Mouse (Mus musculus): ENCODE measurements at regions not wholly inside any gene's neighbourhood (a gene's known extent, or its start where the extent isn't known, plus 50 kb on each side); places are given as distances from the start of the nearest gene placed in this dataset.

GRCm38 (mm10) chr16:73835715-73836440, 575.7 kb downstream of the Robo2 start:
- no peak for DNase-seq (ENCODE audit: low spot score)

GRCm38 (mm10) chr16:73821387-73822338, 590.0 kb downstream of the Robo2 start:
- ATAC-seq (no peak), DNase-seq (ENCODE audit: low spot score) (no peak)
- Histone ChIP-seq H3K9me3 (replicated peaks; ENCODE audit: control insufficient read depth, low read length) (no peaks in the 10 kb centered on the region), H3K4me3 (ENCODE audit: low read depth, low read length) (no peak overlapping the region), H3K36me3 (ENCODE audit: control insufficient read depth, insufficient read depth, low read length) (no peaks in the 10 kb centered on the region), H3K27me3 (replicated peaks; ENCODE audit: control insufficient read depth, insufficient read depth, low read length) (no peaks in the 10 kb centered on the region), H3K27ac (ENCODE audit: low read depth, low read length) (no peak overlapping the region), H3K4me1 (ENCODE audit: control insufficient read depth, insufficient read depth, low read length) (no peaks in the 10 kb centered on the region), H3K4me2 (ENCODE audit: low read length) (no peak overlapping the region), H3K9ac (ENCODE audit: low read length) (no peak overlapping the region)
- WGBS = 85% methylated on average over 10 of the region's 10 CpGs

More at GRCm38 (mm10) chr16:73835715-73836440, 575.7 kb downstream of the Robo2 start:
- ATAC-seq = no peak
- Histone ChIP-seq H3K9ac (ENCODE audit: low read length) (no peak overlapping the region), H3K27me3 (replicated peaks; ENCODE audit: control insufficient read depth, insufficient read depth, low read length) (no peaks in the 10 kb centered on the region), H3K4me1 (ENCODE audit: control insufficient read depth, insufficient read depth, low read length) (no peaks in the 10 kb centered on the region), H3K4me3 (ENCODE audit: low read depth, low read length) (no peak overlapping the region), H3K4me2 (ENCODE audit: low read length) (no peak overlapping the region), H3K27ac (ENCODE audit: low read depth, low read length) (no peak overlapping the region), H3K9me3 (replicated peaks; ENCODE audit: control insufficient read depth, low read length) (no peaks in the 10 kb centered on the region), H3K36me3 (ENCODE audit: control insufficient read depth, insufficient read depth, low read length) (no peaks in the 10 kb centered on the region)
- 90% methylated on average over 19 of the region's 19 CpGs for WGBS

GRCm38 (mm10) chr16:73804572-73804971, 607.1 kb downstream of the Robo2 start:
- DNase-seq (ENCODE audit: low spot score) (no peak), ATAC-seq (no peak)
- Histone ChIP-seq H3K4me2 (ENCODE audit: low read length) (no peak overlapping the region), H3K27me3 (replicated peaks; ENCODE audit: control insufficient read depth, insufficient read depth, low read length) (no peaks in the 10 kb centered on the region), H3K4me3 (ENCODE audit: low read depth, low read length) (no peak overlapping the region), H3K4me1 (ENCODE audit: control insufficient read depth, insufficient read depth, low read length) (no peaks in the 10 kb centered on the region), H3K36me3 (ENCODE audit: control insufficient read depth, insufficient read depth, low read length) (no peaks in the 10 kb centered on the region), H3K9me3 (replicated peaks; ENCODE audit: control insufficient read depth, low read length) (no peaks in the 10 kb centered on the region), H3K9ac (ENCODE audit: low read length) (no peak overlapping the region), H3K27ac (ENCODE audit: low read depth, low read length) (no peak overlapping the region)
- 94% methylated on average over 3 of the region's 3 CpGs for WGBS

GRCm38 (mm10) chr16:73796528-73797171, 615.0 kb downstream of the Robo2 start:
- no peak for ATAC-seq
- 89% methylated on average over 6 of the region's 6 CpGs for WGBS
- Histone ChIP-seq H3K4me3 (ENCODE audit: low read depth, low read length) (no peak overlapping the region), H3K36me3 (ENCODE audit: control insufficient read depth, insufficient read depth, low read length) (no peaks in the 10 kb centered on the region), H3K27ac (ENCODE audit: low read depth, low read length) (no peak overlapping the region), H3K4me2 (ENCODE audit: low read length) (no peak overlapping the region), H3K4me1 (ENCODE audit: control insufficient read depth, insufficient read depth, low read length) (no peaks in the 10 kb centered on the region), H3K27me3 (replicated peaks; ENCODE audit: control insufficient read depth, insufficient read depth, low read length) (no peaks in the 10 kb centered on the region), H3K9me3 (replicated peaks; ENCODE audit: control insufficient read depth, low read length) (no peaks in the 10 kb centered on the region), H3K9ac (ENCODE audit: low read length) (no peak overlapping the region)
- DNase-seq (ENCODE audit: low spot score) = no peak

GRCm38 (mm10) chr16:73785074-73785438, 626.6 kb downstream of the Robo2 start:
- WGBS = 92% methylated on average over 2 of the region's 2 CpGs
- H3K36me3 ChIP-seq (ENCODE audit: control insufficient read depth, insufficient read depth, low read length) = no peaks in the 10 kb centered on the region
- ATAC-seq (no peak), DNase-seq (ENCODE audit: low spot score) (no peak)
- no peak overlapping the region for H3K4me2 ChIP-seq (ENCODE audit: low read length)
- no peaks in the 10 kb centered on the region for H3K4me1 ChIP-seq (ENCODE audit: control insufficient read depth, insufficient read depth, low read length)
- no peaks in the 10 kb centered on the region for H3K9me3 ChIP-seq (replicated peaks; ENCODE audit: control insufficient read depth, low read length)
- no peaks in the 10 kb centered on the region for H3K27me3 ChIP-seq (replicated peaks; ENCODE audit: control insufficient read depth, insufficient read depth, low read length)
- no peak overlapping the region for H3K4me3 ChIP-seq (ENCODE audit: low read depth, low read length)
- no peak overlapping the region for H3K9ac ChIP-seq (ENCODE audit: low read length)
- H3K27ac ChIP-seq (ENCODE audit: low read depth, low read length) = no peak overlapping the region

GRCm38 (mm10) chr16:73784296-73785073, 627.1 kb downstream of the Robo2 start:
- H3K9me3 ChIP-seq (replicated peaks; ENCODE audit: control insufficient read depth, low read length) = no peaks in the 10 kb centered on the region
- WGBS = 80% methylated on average over 10 of the region's 10 CpGs
- no peak overlapping the region for H3K4me3 ChIP-seq (ENCODE audit: low read depth, low read length)
- H3K9ac ChIP-seq (ENCODE audit: low read length) = no peak overlapping the region
- peak; percentile 52 for DNase-seq (ENCODE audit: low spot score)
- ATAC-seq = peak; percentile 46; the same call in 1 of the 2 replicates
- no peaks in the 10 kb centered on the region for H3K36me3 ChIP-seq (ENCODE audit: control insufficient read depth, insufficient read depth, low read length)
- no peak overlapping the region for H3K27ac ChIP-seq (ENCODE audit: low read depth, low read length)
- H3K4me1 ChIP-seq (ENCODE audit: control insufficient read depth, insufficient read depth, low read length) = no peaks in the 10 kb centered on the region
- H3K27me3 ChIP-seq (replicated peaks; ENCODE audit: control insufficient read depth, insufficient read depth, low read length) = no peaks in the 10 kb centered on the region
- no peak overlapping the region for H3K4me2 ChIP-seq (ENCODE audit: low read length)

- H3K4me2 ChIP-seq (ENCODE audit: low read length) = no peak overlapping the region
- DNase-seq (ENCODE audit: low spot score) (peak; percentile 51), ATAC-seq (no peak)
- no peak overlapping the region for H3K27ac ChIP-seq (ENCODE audit: low read depth, low read length)
- H3K4me3 ChIP-seq (ENCODE audit: low read depth, low read length) = no peak overlapping the region
- H3K36me3 ChIP-seq (ENCODE audit: control insufficient read depth, insufficient read depth, low read length) = no peaks in the 10 kb centered on the region
- WGBS = 82% methylated on average over 5 of the region's 5 CpGs
- H3K9ac ChIP-seq (ENCODE audit: low read length) = no peak overlapping the region
- H3K27me3 ChIP-seq (replicated peaks; ENCODE audit: control insufficient read depth, insufficient read depth, low read length) = no peaks in the 10 kb centered on the region
- no peaks in the 10 kb centered on the region for H3K9me3 ChIP-seq (replicated peaks; ENCODE audit: control insufficient read depth, low read length)
- H3K4me1 ChIP-seq (ENCODE audit: control insufficient read depth, insufficient read depth, low read length) = peaks cover 4% of the 10 kb centered on the region
Measured at GRCm38 (mm10) chr16:73772454-73772853, 639.2 kb downstream of the Robo2 start.

GRCm38 (mm10) chr16:73770440-73770856, 641.2 kb downstream of the Robo2 start:
- Histone ChIP-seq H3K4me3 (ENCODE audit: low read depth, low read length) (no peak overlapping the region), H3K4me2 (ENCODE audit: low read length) (no peak overlapping the region), H3K4me1 (ENCODE audit: control insufficient read depth, insufficient read depth, low read length) (peaks cover 4% of the 10 kb centered on the region), H3K9ac (ENCODE audit: low read length) (no peak overlapping the region), H3K9me3 (replicated peaks; ENCODE audit: control insufficient read depth, low read length) (no peaks in the 10 kb centered on the region), H3K27me3 (replicated peaks; ENCODE audit: control insufficient read depth, insufficient read depth, low read length) (no peaks in the 10 kb centered on the region), H3K27ac (ENCODE audit: low read depth, low read length) (no peak overlapping the region), H3K36me3 (ENCODE audit: control insufficient read depth, insufficient read depth, low read length) (no peaks in the 10 kb centered on the region)
- 42% methylated on average over 5 of the region's 5 CpGs for WGBS
- DNase-seq (ENCODE audit: low spot score) (peak; percentile 57), ATAC-seq (0 out of 2 replicates have a peak, but pooled peaks have one; percentile 58)
